Mouse (Mus musculus) myocyte (in vitro differentiated cells): ENCODE measurements around the gene Gm20388. TPM values are rescaled to one million over a fixed set of nuclear protein-coding genes. Genes with fewer than 3 reads are reported as not detected.

Experiments
- H3K27me3 ChIP-seq: one replicate; pipeline ENCODE4 v1.6.1; 2011; ENCODE audit not compliant: control insufficient read depth, insufficient read depth, insufficient read length
- H3K36me3 ChIP-seq: one replicate; pipeline ENCODE4 v1.6.1; 2011; ENCODE audit not compliant: control insufficient read depth, insufficient read depth
- H3K4me2 ChIP-seq: one replicate; pipeline ENCODE4 v1.6.1; 2011; ENCODE audit warnings: low read depth, control low read depth
- H3K4me3 ChIP-seq: one replicate; pipeline ENCODE4 v1.5.1; 2011; ENCODE audit warnings: mild to moderate bottlenecking, control low read depth, moderate library complexity
- H3K79me2 ChIP-seq: one replicate; pipeline ENCODE4 v1.6.1; 2011; ENCODE audit not compliant: control insufficient read depth, insufficient read depth
- H3ac ChIP-seq: one replicate; pipeline ENCODE4 v1.6.1; 2011; ENCODE audit not compliant: control insufficient read depth, insufficient read length
- CEBPB ChIP-seq: IDR thresholded peaks from 2 replicates; pipeline ENCODE4 v1.6.1; 2011; ENCODE audit warnings: mild to moderate bottlenecking, moderate library complexity; ENCODE audit not compliant: poor library complexity, insufficient read depth, severe bottlenecking
- E2F4 ChIP-seq: IDR thresholded peaks from one replicate; pipeline ENCODE4 v1.6.1; 2011; ENCODE audit warnings: mild to moderate bottlenecking, control low read depth, moderate library complexity; ENCODE audit not compliant: insufficient read depth
- MAX ChIP-seq: IDR thresholded peaks from one replicate; pipeline ENCODE4 v1.6.1; 2011; ENCODE audit warnings: low read depth, mild to moderate bottlenecking, control low read depth
- MYOD1 ChIP-seq, 3 experiments: IDR thresholded peaks; one replicate each; pipeline ENCODE4 v1.6.1; 2011; ENCODE audit warnings: control low read depth in 2 of 3, low read depth in 2 of 3, mild to moderate bottlenecking in 2 of 3, moderate library complexity in 1 of 3; ENCODE audit not compliant: insufficient read length in 2 of 3, control insufficient read depth in 1 of 3
- MYOG ChIP-seq, 3 experiments: IDR thresholded peaks; one replicate each; pipeline ENCODE4 v1.6.1; 2011; ENCODE audit warnings: control low read depth in 2 of 3, low read depth in 2 of 3, mild to moderate bottlenecking in 2 of 3; ENCODE audit not compliant: insufficient read length in 2 of 3, control insufficient read depth in 1 of 3, insufficient read depth in 1 of 3
- POLR2A ChIP-seq: IDR thresholded peaks from one replicate; pipeline ENCODE4 v1.6.1; 2011; ENCODE audit warnings: low read depth, mild to moderate bottlenecking, control low read depth, moderate library complexity; ENCODE audit not compliant: insufficient read length
- POLR2AphosphoS2 ChIP-seq: IDR thresholded peaks from one replicate; pipeline ENCODE4 v1.6.1; 2011; ENCODE audit warnings: low read depth, control low read depth; ENCODE audit not compliant: insufficient read length
- REST ChIP-seq: IDR thresholded peaks from one replicate; pipeline ENCODE4 v1.6.1; 2011; ENCODE audit warnings: mild to moderate bottlenecking, control low read depth, moderate library complexity; ENCODE audit not compliant: insufficient read depth, insufficient read length
- SRF ChIP-seq: IDR thresholded peaks from one replicate; pipeline ENCODE4 v1.6.1; 2011; ENCODE audit warnings: low read depth; ENCODE audit not compliant: control insufficient read depth, insufficient read length
- TCF12 ChIP-seq: IDR thresholded peaks from one replicate; pipeline ENCODE4 v1.6.1; 2011; ENCODE audit warnings: mild to moderate bottlenecking, control low read depth; ENCODE audit not compliant: poor library complexity, insufficient read depth, severe bottlenecking
- TCF3 ChIP-seq: IDR thresholded peaks from one replicate; pipeline ENCODE4 v1.6.1; 2011; ENCODE audit warnings: low read depth, control low read depth; ENCODE audit not compliant: insufficient read length
- USF1 ChIP-seq: IDR thresholded peaks from one replicate; pipeline ENCODE4 v1.6.1; 2011; ENCODE audit warnings: low read depth, mild to moderate bottlenecking, control low read depth, moderate library complexity
- polyA plus RNA-seq: library from polyadenylated mRNA; unstranded; fragments of >200 nt; fragmentation: generic; extraction: Trizol; gene quantifications from one replicate; pipeline ENCODE4 v1.2.1, GENCODE M21; 2012; ENCODE audit warnings: missing spikeins

Gm20388 gene
- polyA plus RNA-seq, 1 experiment, result 15.3 TPM

- no peak overlapping the region for H3K4me2 ChIP-seq
- TF ChIP-seq REST, result no peak
- TF ChIP-seq POLR2AphosphoS2, result no peak
- no peak for TF ChIP-seq SRF
- no peak for TF ChIP-seq E2F4
- TF ChIP-seq MYOG (IDR thresholded peaks at IDR 0.05; ENCODE audit: control insufficient read depth in 1 of 3, insufficient read depth in 1 of 3, insufficient read length in 2 of 3, low read depth in 2 of 3), result no peak
- no peak for TF ChIP-seq USF1
- TF ChIP-seq MAX, result no peak
- TF ChIP-seq TCF3, result no peak
- TF ChIP-seq POLR2A, result no peak
- no peak for TF ChIP-seq MYOD1 (IDR thresholded peaks at IDR 0.05; ENCODE audit: control insufficient read depth in 1 of 3, insufficient read length in 2 of 3, low read depth in 2 of 3)
- TF ChIP-seq CEBPB, result no peak
- no peak for TF ChIP-seq TCF12
- no peaks in the 10 kb centered on the region for H3K79me2 ChIP-seq
- H3K36me3 ChIP-seq, result peaks cover 4% of the 10 kb centered on the region
- no peak overlapping the region for H3ac ChIP-seq
- H3K27me3 ChIP-seq, result no peaks in the 10 kb centered on the region
- no peak overlapping the region for H3K4me3 ChIP-seq
These were observed 4400.5 kb downstream of the Gm20388 start for GRCm38 (mm10) chr8:124311111-124311510.

- no peak for TF ChIP-seq MYOG (IDR thresholded peaks at IDR 0.05; ENCODE audit: control insufficient read depth in 1 of 3, insufficient read depth in 1 of 3, insufficient read length in 2 of 3, low read depth in 2 of 3)
- no peak for TF ChIP-seq REST
- TF ChIP-seq POLR2AphosphoS2, result no peak
- TF ChIP-seq USF1, result no peak
- TF ChIP-seq POLR2A, result no peak
- no peak for TF ChIP-seq TCF12
- no peak for TF ChIP-seq E2F4
- TF ChIP-seq MAX, result no peak
- TF ChIP-seq CEBPB, result no peak
- no peak for TF ChIP-seq SRF
- no peak for TF ChIP-seq TCF3
- no peak for TF ChIP-seq MYOD1 (IDR thresholded peaks at IDR 0.05; ENCODE audit: control insufficient read depth in 1 of 3, insufficient read length in 2 of 3, low read depth in 2 of 3)
- Histone ChIP-seq H3K36me3 (peaks cover 4% of the 10 kb centered on the region), H3K27me3 (no peaks in the 10 kb centered on the region), H3K4me2 (no peak overlapping the region), H3ac (no peak overlapping the region), H3K79me2 (no peaks in the 10 kb centered on the region), H3K4me3 (no peak overlapping the region)
These were observed 4401.1 kb downstream of the Gm20388 start for GRCm38 (mm10) chr8:124311723-124312122.

- H3K36me3 ChIP-seq, result peaks cover under 1% of the 10 kb centered on the region
- no peaks in the 10 kb centered on the region for H3K27me3 ChIP-seq
- no peaks in the 10 kb centered on the region for H3K79me2 ChIP-seq
- no peak for TF ChIP-seq MYOD1 (IDR thresholded peaks at IDR 0.05; ENCODE audit: control insufficient read depth in 1 of 3, insufficient read length in 2 of 3, low read depth in 2 of 3)
- TF ChIP-seq USF1, result no peak
- no peak for TF ChIP-seq MYOG (IDR thresholded peaks at IDR 0.05; ENCODE audit: control insufficient read depth in 1 of 3, insufficient read depth in 1 of 3, insufficient read length in 2 of 3, low read depth in 2 of 3)
- no peak for TF ChIP-seq SRF
- TF ChIP-seq E2F4, result no peak
- no peak for TF ChIP-seq POLR2A
- TF ChIP-seq POLR2AphosphoS2, result no peak
- no peak for TF ChIP-seq MAX
- no peak for TF ChIP-seq TCF12
- no peak overlapping the region for H3ac ChIP-seq
- H3K4me2 ChIP-seq, result no peak overlapping the region
- no peak overlapping the region for H3K4me3 ChIP-seq
These were observed 4401.6 kb downstream of the Gm20388 start for GRCm38 (mm10) chr8:124312228-124312627.

- no peak overlapping the region for H3ac ChIP-seq
- no peaks in the 10 kb centered on the region for H3K79me2 ChIP-seq
- no peak overlapping the region for H3K4me3 ChIP-seq
- H3K36me3 ChIP-seq, result no peaks in the 10 kb centered on the region
- TF ChIP-seq SRF, result no peak
- TF ChIP-seq TCF3, result no peak
- no peak for TF ChIP-seq MYOG (IDR thresholded peaks at IDR 0.05; ENCODE audit: control insufficient read depth in 1 of 3, insufficient read depth in 1 of 3, insufficient read length in 2 of 3, low read depth in 2 of 3)
- TF ChIP-seq CEBPB, result no peak
- TF ChIP-seq USF1, result no peak
- no peak for TF ChIP-seq REST
- TF ChIP-seq TCF12, result no peak
- no peak for TF ChIP-seq POLR2AphosphoS2
- no peak for TF ChIP-seq MYOD1 (IDR thresholded peaks at IDR 0.05; ENCODE audit: control insufficient read depth in 1 of 3, insufficient read length in 2 of 3, low read depth in 2 of 3)
- TF ChIP-seq POLR2A, result no peak
- no peak for TF ChIP-seq MAX
- TF ChIP-seq E2F4, result no peak
- H3K4me2 ChIP-seq, result no peak overlapping the region
- no peaks in the 10 kb centered on the region for H3K27me3 ChIP-seq
These were observed 4404.2 kb downstream of the Gm20388 start for GRCm38 (mm10) chr8:124314803-124315202.

GRCm38 (mm10) chr8:124316466-124317136 lies 4406.0 kb downstream of the Gm20388 start:
- TF ChIP-seq MYOG (IDR thresholded peaks at IDR 0.05; ENCODE audit: control insufficient read depth in 1 of 3, insufficient read depth in 1 of 3, insufficient read length in 2 of 3, low read depth in 2 of 3), result no peak
- TF ChIP-seq CEBPB, result no peak
- no peak for TF ChIP-seq TCF3
- no peak for TF ChIP-seq REST
- no peak for TF ChIP-seq SRF
- TF ChIP-seq E2F4, result no peak
- no peak for TF ChIP-seq POLR2AphosphoS2
- H3K4me3 ChIP-seq, result no peak overlapping the region
- H3K4me2 ChIP-seq, result peak overlapping the region; percentile 24
- H3K36me3 ChIP-seq, result no peaks in the 10 kb centered on the region
- H3K79me2 ChIP-seq, result no peaks in the 10 kb centered on the region
- H3K27me3 ChIP-seq, result no peaks in the 10 kb centered on the region
- H3ac ChIP-seq, result no peak overlapping the region
